Mouse (Mus musculus) right cerebral cortex, postnatal 4 days (tissue): Measurements from ENCODE around the gene Mgat2.

ENCODE experiments used
- DNase-seq: peaks from one replicate; pipeline ENCODE4 v3.0.0-alpha.2; 2022

The Mgat2 gene

DNA sequence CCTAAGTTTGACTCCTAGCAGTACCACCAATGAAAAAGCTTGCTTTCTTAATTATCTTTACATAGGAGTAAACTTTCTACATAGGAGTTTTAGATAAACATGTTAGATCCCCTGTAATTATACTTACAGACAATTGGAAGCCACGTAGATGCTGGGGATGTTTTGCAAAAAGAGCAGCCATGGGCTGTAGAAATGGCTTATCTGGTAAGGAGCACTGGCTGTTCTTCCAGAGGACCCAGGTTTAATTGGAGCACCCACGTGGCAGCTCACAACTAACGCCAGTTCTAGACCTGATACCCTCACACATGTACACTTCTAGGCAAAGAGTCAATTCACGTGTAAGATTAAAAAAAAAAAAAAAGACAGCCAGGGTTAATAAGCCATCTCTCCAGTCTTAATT lies 2.2 kb upstream of the Mgat2 start:
- DNase-seq = no peak

DNA sequence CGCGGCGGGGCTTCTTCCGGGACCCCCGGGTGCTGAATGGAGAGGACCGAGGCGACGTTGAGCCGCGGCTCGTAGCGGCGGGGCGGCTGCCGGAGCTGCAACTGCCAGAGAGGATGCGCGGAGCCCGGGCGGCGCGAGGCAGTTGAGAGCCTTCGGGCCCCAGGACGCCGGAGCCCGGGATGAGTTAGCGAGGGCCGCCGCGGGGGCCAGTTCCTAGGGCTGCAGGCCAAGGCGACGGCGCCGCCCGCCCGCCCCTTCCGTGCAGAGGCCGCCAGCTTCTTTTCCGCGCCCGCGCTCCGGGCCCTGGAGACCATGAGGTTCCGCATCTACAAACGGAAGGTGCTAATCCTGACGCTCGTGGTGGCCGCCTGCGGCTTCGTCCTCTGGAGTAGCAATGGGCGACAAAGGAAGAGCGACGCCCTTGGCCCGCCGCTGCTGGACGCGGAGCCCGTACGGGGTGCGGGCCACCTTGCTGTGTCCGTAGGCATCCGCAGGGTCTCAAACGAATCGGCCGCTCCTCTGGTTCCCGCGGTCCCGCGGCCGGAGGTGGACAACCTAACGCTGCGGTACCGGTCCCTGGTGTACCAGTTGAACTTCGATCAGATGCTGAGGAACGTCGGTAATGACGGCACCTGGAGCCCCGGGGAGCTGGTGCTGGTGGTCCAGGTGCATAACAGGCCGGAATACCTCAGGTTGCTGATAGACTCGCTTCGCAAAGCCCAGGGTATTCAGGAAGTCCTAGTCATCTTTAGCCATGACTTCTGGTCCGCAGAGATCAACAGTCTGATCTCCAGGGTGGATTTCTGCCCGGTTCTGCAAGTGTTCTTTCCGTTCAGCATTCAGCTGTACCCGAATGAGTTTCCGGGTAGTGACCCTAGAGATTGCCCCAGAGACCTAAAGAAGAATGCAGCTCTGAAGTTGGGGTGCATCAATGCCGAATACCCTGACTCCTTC lies 662 bp downstream of the Mgat2 start:
- no peak for DNase-seq

DNA sequence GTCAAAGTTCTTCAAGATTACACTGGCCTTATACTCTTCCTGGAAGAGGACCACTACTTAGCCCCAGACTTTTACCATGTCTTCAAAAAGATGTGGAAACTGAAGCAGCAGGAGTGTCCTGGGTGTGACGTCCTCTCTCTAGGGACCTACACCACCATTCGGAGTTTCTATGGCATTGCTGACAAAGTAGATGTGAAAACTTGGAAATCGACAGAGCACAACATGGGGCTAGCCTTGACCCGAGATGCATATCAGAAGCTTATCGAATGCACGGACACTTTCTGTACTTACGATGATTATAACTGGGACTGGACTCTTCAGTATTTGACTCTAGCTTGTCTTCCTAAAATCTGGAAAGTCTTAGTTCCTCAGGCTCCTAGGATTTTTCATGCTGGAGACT lies 1.4 kb downstream of the Mgat2 start:
- DNase-seq = no peak

DNA sequence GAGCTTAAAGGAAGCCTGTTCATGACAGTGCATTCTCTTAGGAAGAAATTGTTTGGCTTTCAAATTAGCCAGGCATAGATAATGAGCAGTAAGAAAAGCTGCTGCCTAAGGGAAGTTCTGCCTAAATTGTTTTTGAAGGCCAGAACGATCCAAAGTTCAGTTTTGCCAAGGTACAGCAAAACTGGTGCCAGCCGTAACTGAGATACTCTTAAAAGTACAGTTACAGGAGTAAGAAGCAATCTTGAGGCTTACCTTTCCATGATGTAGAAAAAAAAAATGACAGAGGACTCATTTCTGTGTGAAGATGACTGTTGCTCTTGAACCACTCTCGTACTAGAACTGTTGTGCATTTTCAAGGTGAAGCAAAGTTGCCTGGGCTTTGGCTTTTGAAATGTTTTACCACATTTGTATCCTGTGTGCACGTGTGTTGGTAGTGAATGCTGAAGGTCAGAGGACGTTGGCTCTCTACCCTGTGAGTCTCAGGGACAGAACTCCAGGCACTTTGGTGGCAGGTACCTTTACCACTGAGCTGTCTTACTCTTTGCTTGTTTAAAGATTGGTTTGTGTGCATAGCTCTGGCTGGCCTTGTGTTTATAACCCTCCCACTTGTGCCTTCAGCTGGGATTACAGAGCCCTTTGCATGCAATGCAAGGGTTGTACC lies 3.0 kb downstream of the Mgat2 start:
- DNase-seq = no peak

DNA sequence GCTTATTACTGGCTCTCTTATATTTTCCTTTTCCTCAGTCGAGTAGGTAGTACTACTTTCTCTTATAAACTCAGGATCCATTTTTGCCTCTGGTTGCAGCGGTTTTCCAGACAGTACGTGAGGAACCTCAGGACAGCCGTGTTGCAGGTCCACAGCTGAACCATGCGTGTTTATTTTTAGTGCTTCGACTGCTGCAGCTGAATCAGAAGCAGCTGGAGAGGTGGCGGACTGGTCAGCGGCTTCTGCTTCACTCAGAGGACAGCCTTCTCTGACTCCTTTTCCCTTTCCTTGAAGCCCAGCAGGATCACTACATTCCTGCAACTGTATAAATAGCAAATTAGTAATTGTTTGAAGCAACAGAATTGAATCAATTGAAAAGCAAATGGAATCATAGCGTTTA lies 6.1 kb downstream of the Mgat2 start:
- no peak for DNase-seq

DNA sequence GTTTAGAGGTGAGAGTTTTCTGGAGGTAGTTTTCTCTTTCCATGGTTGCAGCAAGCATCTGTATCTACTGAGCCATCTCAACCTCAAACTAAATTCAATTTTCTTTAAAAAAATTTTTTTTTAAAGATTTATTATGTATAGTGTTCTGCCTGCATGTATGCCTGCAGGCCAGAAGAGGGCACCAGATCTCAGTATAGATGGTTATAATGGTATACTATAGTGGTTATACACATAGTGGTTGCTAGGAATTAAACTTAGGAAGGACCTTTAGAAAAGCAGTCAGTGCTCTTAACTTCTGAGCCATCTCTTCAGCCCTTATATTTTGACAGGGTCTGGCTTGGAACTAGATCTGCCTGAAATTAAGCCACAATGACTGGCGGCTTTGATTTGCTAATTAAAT lies 6.6 kb downstream of the Mgat2 start:
- no peak for DNase-seq

DNA sequence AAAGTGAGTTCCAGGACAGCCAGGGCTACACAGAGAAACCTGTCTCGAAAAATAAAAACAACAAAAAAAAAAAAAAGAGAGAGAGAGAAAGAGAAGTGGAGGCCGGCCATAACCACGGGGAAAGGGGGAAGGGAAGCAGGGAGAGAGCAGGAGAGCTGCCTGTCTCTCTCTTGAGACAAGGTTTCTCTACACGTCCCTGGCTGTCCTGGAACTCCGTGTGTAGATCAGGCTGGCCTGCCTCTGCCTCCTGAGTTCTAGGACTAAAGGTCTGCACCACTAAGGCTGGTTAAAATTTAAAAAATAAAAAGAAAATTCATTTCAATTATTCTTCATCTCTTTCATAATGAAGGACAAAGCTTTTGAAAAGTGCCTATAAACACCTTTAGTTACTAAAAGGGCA lies 7.4 kb downstream of the Mgat2 start:
- DNase-seq = no peak

DNA sequence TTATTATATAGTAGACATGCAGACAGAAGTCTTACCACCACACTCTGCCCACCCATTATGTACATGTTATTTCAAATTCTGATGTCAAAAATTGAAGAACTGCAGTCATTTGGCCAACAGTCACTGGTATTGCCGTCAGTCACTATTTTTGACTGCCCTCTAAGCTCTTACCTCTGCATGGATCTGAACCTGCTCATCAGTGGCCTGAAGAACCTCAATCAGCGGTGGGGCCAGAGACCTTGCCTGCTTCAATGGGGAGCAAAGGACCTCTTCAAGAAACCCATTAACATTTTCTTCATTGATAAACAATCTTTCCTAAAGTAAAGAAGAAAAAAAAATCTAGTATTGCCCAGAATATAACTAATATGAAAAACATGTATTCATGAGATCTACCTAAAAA lies 8.7 kb downstream of the Mgat2 start:
- DNase-seq = no peak

DNA sequence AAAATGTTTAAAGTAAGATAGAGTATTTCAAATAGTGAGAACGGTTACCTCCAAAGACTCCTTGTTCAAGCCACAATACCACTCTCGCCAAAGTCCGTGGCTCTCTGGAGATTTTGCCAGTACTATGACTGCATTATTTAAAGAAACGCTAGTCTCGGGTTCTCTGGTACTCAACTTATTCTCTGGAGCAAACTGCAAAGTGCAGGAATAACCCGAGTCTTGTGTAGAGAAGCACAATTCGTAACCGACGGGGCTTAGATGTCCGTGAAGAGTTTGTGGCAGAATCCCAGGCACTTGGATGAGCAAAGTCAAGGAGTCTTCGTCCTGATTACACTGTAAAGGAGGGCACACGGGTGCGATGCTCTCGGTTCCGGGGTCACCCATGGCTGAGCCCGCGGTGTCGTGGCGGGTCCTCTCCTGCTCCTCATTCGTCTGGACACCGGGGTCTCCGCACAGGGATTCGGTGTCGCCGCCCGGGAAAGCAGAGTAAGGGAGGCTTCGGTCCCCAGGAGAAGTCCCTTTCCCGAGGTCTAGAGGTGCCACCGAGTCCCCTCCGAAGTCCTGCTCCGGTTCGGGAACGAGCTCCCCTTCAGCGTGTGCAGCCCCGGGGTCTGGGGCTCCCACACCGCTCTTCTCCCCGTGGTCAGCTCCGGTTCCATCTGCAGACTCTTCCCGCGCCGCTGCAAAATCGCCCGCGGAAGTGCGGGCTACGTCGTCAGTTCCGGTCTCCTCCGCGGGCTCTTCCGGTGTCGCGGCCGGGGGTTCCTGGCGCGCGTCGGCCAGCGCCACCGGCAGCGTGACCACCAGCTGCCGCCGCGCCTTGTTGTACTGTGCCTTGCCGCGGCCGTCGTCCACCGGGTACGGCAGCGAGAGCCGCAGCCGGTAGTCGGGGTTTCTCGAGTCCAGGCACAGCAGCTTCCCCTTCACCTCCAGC lies 12.8 kb downstream of the Mgat2 start, which contains the start of gene Gm49383:
Gene Gm49383 (minus strand): TSS at position 661 of the 934 bp plus-strand sequence.
- DNase-seq = peak; percentile 68

DNA sequence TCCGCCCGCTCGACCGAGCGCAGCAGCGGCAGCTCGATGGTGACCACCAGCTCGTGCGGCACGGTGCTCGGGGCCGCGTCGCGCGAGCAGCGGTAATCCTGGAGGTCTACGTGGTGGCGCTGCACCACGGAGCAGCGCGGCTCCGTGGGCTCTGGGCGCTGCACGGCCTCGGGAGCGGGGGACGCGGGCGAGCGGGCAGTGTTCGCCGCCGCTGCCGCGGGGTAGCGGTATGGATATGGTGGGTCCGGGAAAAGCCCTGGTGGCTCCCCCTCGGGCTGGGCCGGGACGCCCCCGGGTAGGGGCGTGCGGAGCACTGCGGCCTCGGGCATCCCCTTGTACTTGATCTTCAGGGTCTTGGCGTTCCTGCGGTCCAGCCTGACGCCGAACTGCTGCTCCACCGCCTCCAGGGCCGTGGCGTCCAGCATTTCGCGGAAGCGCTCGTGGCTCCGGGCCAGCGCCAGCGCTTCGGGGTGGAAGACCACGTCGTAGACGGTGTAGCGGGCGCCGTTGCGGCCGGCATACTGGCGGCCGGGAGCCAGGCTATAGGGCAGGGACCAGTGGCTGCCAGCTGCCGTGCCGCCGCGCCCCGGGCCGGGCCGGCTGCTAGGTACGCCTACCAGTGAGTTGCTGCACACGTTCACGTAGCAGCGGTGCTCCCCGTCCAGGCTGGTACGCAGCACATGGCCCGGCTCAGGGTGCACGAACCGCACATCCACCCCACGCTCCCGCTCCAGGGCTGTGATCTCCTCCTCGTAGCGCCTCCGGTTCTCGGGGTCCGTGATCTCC lies 13.6 kb downstream of the Mgat2 start:
- peak; percentile 62 for DNase-seq

DNA sequence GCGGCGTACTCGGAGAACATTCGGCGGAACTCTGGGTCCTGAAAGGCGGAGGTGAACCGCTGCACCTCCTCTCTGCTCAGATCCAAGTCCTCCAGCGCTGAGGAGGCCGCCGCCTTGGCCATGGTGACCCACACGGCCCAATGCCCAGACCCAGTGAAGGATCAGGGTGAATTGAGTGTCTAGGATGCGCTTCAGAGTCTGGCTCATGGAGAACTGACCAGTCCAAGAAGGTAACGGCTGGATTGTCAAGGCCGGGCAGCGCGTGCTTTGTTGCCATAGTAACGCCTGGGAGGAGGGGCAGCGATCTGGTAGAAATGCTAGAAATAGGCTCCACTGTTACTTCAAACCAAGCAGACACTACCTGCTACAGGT lies 14.2 kb downstream of the Mgat2 start, which contains the start of gene Dnaaf2:
Gene Dnaaf2 (minus strand): TSS at position 266 of the 372 bp plus-strand sequence.
- peak; percentile 57 for DNase-seq

DNA sequence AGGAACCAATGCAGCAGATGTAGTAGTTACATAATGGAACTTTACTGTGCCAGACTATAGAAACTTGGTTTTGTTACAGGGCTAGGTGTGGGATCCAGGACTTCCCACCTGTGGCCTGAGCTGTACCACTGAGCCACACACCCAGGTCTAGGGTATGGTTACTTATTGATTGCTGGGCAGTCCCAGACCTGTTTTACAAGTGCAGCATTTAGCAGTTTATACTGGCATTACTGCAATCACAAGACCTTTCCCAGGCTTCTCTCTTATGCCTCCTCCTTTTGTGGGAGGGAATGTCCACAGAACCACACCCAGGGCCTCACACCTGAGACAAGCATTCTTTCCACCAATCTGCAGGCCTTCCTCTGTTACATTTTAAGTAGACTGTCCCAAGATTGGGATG lies 15.0 kb downstream of the Mgat2 start:
- DNase-seq = no peak

DNA sequence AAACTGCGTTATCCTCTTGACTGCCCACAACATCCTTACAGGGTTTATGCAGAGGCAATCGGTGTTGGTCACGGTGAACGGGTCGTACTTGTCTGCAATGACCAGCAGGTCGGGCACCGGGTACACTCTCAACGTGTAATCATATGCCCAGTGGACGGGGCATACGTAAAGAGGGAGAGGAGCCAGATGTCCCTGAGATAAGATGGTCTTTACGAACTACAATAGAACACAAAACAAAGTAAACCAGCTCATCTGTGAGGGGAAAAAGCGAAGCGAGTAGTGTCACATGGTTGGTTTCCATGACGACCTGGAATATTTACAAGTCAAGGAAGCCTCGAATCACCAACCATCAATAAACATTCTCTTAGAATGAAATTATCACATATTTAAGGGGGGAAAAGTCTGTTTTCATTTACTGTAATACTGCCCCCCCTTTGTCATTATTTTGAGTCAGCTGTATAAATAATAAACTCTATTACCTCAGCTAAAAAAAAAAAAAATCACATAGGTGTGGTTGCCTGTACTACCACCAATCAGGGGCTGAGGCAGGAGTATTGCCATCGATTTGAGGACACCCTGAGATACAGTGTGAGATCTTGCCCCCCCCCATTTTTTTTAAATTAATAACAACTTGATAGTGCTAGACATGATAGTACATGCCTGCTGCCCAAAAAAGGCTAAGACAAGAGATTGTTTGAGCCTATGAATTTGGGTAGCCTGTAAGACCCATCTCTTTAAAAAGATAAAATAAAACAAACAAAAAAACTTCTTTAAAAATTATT lies 20.3 kb downstream of the Mgat2 start, which contains the start of gene Gm49384:
Gene Gm49384 (minus strand): TSS at position 216 of the 782 bp plus-strand sequence.
- DNase-seq = no peak

DNA sequence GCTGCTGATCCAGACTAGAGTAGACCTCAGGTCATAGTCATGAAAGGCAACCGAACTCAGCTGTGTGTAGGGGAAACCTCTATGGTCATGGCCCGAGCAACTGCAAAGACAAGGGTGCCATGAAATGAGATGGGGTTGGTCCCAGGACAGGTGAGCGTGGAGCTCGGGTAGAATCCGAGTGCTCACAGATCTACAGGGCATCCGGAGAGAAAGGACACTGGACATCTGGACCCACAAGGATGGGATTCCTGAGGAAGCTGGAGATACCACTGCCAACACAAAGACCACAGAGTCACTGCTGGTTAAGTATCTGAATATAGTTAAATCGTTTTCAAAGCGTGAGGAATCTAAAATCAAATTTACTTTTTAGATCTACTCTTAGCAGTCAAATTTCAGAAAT lies 23.4 kb downstream of the Mgat2 start:
- DNase-seq = no peak

DNA sequence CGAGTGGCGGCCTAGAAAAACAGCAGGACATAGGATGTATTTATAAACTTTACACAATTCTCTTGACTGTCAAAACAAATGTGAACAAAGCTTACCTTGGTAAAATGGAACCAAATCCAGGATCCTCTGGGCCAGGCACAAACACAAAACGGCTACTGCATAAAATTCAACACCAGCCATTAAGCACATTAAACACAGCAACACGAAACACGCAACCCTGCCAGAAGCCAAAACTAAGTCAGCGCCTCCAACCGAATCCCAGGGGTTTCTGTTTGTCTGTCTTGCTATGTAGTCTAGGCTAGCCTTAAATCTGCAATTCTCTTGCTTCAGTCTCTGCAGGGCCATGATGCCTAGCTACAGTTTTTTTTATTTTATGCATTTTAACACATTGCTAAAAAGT lies 24.0 kb downstream of the Mgat2 start:
- no peak for DNase-seq

DNA sequence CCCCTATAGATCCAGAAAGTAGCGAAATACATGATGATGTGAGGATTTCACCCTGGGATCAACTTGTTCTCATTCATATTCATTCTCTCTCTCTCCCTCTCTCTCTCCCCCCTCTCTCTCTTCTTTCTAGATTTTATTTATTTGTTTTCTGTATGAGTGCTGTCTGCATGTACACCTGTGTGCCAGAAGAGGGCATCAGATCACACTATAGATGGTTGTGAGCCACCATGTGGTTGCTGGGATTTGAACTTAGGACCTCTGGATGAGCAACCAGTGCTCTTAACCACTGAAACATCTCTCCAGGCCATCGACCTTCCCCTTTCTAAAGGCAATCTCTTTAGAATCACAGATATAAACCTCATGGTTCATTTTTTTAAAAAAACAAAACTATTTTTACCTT lies 24.6 kb downstream of the Mgat2 start:
- no peak for DNase-seq

DNA sequence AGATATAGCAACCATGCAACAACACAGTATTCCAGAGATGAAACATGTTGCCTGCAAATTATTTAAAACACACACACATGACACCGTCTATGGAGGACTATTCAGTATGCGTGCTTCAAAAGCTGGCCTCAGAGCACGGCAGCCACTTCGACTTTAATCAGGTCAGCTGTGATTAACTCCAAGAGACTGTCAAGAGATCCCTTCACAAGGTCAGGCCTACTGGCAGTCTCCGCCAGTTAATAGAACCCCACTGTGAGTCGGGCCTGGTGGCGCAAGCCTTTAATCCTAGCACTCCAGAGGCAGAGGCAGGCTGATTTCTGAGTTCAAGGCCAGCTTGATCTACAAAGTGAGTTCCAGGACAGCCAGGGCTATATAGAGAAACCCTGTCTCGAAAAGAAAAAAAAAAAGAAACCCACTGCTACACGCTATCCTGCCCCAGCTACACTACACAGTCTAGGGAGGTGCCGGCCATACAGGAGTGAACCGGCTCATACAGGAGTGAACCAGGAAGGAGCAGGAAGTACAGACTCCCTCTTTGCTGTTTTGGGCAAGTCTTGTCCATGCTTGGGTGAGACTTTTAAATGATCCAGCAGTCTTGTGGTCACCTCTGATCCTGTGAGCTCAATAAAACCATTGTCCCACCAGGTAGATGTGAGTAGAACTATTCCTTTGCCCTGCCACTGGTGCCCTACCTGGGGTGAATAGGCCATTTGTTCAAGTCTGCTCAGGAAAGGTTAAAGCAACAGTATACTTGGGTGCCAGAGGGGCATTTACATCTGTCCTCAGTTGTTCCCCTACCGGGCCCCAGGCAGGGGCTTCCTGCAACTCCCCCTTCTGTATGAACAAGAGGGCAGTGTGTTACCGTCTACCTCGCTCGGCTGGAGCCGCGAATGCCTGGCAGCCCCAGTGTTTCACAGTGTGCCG lies 26.4 kb downstream of the Mgat2 start:
- no peak for DNase-seq

DNA sequence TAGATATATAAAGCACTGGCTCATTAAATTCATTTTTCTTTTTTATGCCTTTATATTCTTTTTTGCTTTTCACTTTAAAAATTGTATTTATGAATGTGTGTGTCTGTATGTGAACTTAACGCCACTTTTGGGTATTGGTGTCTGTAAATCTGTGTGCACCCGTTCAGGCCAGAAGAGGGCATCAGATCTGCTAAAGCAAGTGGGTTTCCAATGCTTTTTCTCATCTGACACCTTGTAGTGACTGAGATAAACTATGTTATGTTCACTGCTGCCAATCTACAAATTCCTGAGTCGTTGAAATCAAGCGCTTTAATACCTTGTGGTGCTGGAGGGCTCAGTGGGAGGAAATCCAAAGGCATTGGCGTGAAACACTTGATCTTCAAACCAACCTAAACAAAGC lies 27.1 kb downstream of the Mgat2 start:
- no peak for DNase-seq

DNA sequence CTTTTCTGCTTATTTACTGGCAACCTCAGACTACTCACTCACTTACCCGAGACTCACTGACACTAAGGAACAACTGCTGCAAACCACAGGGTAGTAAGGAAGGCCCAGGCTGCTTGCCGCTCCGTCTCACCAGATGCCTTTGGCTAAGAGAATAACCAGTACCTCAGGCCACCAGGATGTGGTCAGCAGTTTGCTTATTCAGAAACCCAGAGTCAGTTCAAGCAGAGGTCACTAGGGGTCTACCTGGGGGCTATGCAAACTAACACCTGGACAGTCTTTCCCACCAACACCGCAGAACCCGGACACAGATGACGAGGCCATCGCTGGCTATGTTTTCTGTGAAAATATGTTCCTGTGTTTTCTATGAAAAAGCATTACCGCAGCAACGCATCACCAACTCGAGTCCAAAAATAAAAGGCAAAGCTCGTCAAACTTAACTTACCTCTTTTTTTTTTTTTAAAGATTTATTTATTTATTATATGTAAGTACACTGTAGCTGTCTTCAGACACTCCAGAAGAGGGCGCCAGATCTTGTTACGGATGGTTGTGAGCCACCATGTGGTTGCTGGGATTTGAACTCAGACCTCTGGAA lies 29.3 kb downstream of the Mgat2 start:
- no peak for DNase-seq

DNA sequence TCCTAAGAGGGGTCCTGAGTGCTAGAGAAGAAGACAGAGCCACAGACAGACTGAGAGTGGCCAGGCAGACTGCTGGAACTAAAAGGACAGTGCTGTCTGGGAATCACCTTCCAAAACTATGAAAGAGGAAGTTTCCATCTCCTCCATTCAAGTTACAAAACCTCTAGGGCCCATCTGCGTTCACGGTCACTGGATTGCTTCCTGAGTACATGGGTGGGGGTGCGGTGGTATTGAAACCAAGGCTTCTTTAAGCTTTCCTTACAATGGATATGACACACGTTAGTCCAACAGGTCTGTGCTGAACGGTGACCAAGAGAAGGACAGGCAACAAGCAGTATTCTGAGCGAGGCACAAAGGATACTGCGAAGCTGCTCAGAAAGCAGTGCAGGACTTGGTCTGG lies 30.4 kb downstream of the Mgat2 start:
- DNase-seq = no peak
